Mouse (Mus musculus): Measurements from ENCODE around the gene Kcnk5.
A peak's percentile ranks its signal among the peaks of the same experiment; 100 is the strongest.

The Kcnk5 gene

GRCm38 (mm10) chr14:20113189-20113961, 68.2 kb downstream of the Kcnk5 start:
- no peak for DNase-seq

- no peak for DNase-seq
Measured at GRCm38 (mm10) chr14:20112218-20112617, 69.4 kb downstream of the Kcnk5 start.

DNA sequence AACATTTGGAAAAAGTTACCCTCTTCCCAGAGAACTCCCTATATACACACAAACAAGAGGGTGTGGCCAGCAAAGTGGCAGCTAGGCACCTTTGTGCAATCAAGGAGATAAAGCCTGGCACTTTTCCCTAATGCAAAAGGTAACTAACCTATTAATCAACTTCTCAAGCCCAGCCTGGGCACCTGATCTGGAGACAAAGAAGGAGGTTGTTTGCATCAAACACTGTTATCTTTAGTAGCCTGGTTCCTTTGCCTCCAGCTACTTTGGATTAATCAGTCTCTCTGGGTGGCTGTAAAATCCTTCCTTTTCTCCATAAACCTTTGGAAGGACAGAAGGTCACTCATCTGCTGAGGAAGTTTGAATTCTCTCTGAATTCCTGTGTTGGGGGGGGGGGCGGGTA, 70.7 kb downstream of the Kcnk5 start:
- DNase-seq: no peak

DNA sequence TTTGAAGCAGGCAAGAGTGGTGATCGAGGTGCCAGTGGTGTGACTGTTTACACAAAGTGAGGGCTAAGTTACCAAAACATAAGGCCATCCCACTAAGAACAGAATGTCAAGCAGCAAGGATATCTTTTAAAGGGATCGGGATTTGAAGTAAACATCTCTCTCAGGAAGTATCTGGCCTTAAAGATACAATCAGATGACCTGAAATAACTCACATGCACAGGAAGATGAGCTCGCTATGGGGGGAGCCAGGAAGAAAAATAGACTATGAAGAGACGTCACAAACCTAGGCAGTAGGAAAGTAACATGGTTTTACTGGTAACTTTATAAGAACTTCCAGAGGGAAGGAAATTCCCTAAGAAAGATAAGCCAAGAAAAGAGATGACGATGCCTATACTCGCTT, 75.3 kb downstream of the Kcnk5 start:
- DNase-seq: peak; percentile 59

GRCm38 (mm10) chr14:20103207-20103606, 78.4 kb downstream of the Kcnk5 start:
- DNase-seq: peak; percentile 72

DNA sequence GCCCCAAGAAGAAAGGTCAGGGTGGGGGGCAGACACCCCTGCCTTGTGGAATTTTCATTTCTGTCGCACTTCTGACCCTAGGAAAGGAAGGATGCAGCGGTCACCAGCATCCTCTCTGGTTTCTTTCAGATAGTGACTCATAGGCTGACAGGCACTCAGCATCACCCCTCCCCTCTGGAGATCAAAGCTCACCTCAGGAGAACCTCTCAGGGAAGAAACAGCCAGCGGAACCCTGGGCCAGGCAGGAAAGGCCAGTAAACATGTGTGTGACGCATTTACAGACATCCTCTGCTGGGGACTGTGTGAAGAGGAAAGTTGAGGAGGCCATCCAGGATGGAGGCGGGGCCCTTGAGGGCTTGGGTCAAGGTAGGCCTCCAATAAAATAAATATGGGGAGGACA, 83.5 kb downstream of the Kcnk5 start:
- peak; percentile 77 for DNase-seq

DNA sequence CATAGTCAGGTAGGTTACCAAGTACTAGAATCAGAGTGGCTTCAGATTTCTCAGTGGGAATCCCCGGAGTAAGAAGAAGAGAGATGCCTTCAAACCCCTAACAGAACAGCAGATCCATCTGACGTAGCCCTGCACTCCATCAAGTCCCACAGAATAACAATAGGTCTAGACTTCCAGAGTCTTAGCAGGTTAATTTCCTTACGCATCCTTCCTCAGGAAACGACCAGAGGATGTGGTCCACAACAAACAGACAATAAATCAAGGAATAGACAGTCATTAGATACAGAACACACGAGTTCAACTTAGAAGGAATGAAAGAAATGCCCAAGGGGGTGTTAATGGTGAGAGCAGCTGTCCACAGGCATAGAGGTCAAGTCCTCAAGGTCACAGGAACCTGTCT, 86.7 kb downstream of the Kcnk5 start:
- DNase-seq: peak; percentile 41

- DNase-seq: peak; percentile 39
Measured at GRCm38 (mm10) chr14:20093493-20093892, 88.1 kb downstream of the Kcnk5 start.
